Mouse (Mus musculus) urinary bladder, adult 2 months (tissue): ENCODE results near the gene Gm10837. TPM values are rescaled to one million over a fixed set of nuclear protein-coding genes. Genes with fewer than 3 reads are reported as not detected.

Experiments
- DNase-seq: peaks from one replicate; pipeline ENCODE4 v3.0.0; 2022; ENCODE audit warnings: low spot score
- polyA plus RNA-seq: library from polyadenylated mRNA; depleted of rRNA; stranded (reverse); fragments of >200 nt; gene quantifications from 2 replicates; pipeline ENCODE4 v1.2.3, GENCODE M21; 2012

Gene Gm10837
- polyA plus RNA-seq, 1 experiment, result not detected

- DNase-seq, result no peak
Observed at GRCm38 (mm10) chr14:122464763-122465741, 25.3 kb upstream of the Gm10837 start, which contains the start of gene Zic5. Gene Zic5 (minus strand): TSS chr14:122465677.

- no peak for DNase-seq
Observed at GRCm38 (mm10) chr14:122465931-122466490, 24.4 kb upstream of the Gm10837 start.

GRCm38 (mm10) chr14:122466756-122467362 lies 23.5 kb upstream of the Gm10837 start:
- DNase-seq, result no peak

DNA sequence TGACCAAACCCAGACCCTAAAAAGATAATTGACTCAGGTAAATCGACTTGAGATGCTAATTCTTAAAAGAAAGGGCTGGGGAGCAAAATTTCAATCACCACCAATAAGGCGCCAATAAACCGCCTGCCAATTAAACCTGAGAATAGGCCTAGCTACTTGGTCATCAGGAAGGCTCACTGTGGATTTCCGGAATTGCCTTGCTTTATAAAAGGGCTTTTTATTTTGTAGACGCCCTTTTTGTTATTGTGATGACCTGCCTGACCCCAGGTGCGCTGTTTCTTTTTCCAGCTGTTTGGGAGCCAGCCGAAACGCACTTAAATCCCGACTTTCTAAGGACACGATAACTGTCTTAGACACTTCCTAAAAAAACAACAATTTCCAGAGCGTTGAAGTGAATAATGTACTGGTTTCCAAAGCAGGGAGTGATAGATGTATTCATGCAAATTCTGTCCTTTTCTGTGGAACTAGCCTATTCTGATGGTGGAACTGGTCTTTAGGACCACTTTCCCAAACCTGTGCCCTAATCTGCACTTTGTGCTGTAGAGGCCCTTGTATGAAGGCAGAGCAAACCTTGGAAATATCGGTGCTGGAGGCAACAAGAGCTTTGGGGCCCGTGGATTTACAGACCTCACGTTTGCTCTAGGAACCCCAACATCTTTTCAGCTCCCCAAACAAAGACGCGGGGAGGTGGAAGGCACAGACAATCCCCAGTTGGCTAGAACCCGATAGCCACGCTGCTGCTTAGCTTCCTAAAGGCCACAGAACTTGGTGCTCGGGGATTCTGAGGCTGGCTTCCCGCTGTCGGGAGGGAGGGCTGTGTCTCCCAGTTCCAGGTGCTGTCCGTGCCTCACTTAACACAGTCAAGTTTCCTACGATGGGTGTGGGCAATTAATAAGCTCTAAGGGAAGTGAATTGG lies 22.2 kb upstream of the Gm10837 start:
- no peak for DNase-seq

DNA sequence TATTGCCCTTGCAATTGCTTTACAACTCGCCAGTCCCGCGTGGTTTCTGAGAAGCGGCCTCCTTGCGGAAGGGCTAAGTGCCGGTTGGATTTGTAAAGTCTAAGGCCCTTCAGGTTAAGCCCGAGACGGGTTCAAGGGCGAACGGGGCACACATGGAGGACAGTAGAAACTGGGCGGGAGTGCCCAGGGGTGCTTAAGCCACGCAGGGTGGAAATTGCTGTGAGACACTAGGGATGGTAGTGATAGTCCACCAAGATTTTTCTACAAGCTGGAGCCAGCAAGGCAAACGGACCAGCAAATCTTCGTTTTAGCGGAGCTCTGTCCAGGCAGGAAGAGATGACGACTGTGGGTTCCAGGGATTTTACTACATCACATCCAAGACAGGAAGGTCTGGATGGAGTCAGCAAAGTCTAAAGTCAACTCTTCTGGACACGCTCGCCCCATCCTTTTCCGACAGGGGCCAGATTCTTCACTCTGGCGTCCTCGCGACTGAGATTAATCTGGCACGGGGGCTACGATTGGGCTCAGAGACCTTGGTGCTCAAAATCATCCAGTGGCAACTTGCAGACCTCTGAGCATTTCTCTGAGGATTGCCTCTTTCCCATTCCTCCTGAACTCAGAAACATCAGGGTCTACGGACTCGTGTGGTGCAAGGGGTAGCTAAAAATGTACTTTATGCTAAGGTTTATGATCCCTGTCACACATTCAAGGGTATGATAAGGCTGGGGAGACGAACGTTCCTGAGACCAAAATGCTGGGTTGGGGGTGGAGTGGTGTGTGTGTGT lies 21.2 kb upstream of the Gm10837 start:
- DNase-seq, result no peak

GRCm38 (mm10) chr14:122471449-122472085 lies 18.8 kb upstream of the Gm10837 start:
- DNase-seq, result no peak

- DNase-seq, result no peak
Observed at GRCm38 (mm10) chr14:122472161-122472560, 18.2 kb upstream of the Gm10837 start.

- DNase-seq, result no peak
Observed at GRCm38 (mm10) chr14:122472647-122473046, 17.7 kb upstream of the Gm10837 start.

GRCm38 (mm10) chr14:122473211-122473751 lies 17.1 kb upstream of the Gm10837 start:
- no peak for DNase-seq

DNA sequence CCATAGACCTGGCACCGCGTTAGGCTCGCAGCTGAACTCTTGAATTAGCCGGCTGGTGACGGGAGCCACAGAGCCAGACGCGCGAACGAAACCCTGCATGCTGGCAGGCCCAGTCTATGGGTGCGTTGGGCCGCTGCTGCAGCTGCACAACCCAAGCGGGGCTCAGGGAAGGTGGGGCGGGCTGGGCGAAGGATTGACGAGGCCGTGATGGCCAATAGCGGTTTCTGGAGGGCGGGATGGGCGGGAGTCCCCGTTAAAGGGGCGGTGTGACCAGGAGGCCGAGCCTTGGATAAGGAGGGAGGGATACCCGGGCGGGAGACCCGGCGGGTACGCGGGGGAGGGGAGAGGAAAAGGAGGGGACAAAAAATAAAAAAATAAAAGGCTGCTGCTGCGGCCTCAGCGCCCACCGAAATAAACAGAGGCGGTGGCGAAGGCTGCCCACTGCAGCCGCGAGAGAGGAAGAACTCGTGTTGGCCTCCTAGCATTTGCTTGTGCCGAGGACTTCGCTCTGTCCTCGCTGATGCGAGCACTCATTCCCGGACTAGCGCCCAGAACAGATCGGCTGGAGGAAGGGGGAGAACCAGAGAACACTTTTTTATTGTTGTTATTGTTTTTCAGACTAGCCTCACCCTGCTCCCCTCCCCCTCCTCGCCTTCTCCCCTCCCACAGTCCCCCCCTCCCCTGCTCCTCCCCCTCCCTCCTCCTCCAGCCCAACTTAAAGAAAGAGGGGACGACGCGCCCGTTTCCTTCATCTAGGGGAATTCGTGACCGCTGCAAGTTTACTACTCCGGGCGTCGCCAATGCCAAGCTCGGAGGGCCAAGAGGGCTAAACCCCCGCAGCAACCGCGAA lies 16.1 kb upstream of the Gm10837 start:
- no peak for DNase-seq

- DNase-seq, result no peak
Observed at GRCm38 (mm10) chr14:122474891-122475556, 15.4 kb upstream of the Gm10837 start, which contains the start of gene Zic2. Gene Zic2 (plus strand): TSS chr14:122475435.

DNA sequence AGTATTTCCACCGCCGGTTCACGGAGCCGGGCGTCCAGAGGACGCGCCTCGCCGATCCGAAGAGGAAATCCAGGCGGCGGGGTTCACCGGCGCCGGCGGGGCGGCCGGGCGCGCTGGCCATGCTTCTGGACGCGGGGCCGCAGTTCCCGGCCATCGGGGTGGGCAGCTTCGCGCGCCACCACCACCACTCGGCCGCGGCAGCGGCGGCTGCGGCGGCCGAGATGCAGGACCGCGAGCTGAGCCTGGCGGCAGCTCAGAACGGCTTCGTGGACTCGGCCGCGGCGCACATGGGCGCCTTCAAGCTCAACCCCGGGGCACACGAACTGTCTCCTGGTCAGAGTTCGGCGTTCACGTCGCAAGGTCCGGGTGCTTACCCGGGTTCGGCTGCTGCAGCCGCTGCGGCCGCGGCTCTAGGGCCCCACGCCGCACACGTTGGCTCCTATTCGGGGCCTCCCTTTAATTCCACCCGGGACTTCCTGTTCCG lies 14.8 kb upstream of the Gm10837 start:
- DNase-seq, result no peak

DNA sequence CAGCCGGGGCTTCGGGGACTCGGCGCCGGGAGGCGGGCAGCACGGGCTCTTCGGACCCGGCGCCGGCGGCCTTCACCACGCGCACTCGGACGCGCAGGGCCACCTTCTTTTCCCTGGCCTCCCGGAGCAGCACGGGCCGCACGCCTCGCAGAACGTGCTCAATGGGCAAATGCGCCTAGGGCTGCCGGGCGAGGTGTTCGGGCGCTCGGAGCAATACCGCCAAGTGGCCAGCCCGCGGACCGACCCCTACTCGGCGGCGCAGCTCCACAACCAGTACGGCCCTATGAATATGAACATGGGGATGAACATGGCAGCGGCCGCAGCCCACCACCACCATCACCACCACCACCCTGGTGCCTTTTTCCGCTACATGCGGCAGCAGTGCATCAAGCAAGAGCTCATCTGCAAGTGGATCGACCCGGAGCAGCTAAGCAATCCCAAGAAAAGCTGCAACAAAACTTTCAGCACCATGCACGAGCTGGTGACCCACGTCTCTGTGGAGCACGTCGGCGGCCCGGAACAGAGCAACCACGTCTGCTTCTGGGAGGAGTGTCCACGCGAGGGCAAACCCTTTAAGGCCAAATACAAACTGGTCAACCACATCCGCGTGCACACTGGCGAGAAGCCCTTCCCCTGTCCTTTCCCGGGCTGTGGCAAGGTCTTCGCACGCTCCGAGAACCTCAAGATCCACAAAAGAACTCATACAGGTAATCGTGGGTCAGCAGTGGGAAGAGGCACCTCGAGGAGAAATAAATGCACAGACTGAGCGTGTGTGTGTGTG lies 14.2 kb upstream of the Gm10837 start:
- no peak for DNase-seq

DNA sequence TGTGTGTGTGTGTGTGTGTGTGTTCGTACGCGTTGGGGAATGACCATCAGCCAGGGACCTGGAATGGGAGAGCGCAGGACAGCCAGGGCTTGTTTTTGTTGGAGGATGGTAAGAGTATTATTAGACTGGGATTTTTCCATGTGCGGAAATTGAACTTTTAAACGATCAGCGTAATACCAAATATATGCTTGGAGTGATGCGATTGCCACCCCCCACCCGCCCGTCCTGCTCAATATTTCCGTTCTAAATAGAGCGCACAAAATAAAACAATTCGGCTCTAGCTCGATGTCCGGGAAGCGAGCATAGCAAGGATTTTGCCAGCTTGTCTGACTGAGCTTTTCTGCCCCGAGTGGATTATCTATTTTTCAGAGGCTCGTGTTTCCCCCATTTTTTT lies 13.6 kb upstream of the Gm10837 start:
- DNase-seq, result no peak

DNA sequence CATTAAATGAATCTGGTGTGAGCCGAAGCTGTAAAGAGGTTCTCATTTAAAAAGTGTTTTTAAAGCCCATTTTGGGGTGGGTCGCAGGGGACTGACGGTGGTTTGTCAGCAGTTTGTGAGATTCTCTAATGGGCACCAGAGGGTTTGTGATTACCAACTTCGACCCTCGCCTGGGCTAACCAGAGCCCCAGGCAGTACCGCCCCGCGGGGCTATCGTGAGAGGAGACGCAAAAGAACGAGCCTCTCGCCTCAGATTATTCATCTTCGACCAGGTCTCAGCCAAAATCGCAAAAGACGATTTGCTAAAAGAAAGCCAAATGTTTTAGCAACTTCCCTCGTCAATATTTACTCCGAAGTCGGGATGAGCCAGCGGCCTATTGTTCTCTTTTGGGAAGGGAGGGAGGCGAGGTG lies 13.1 kb upstream of the Gm10837 start:
- no peak for DNase-seq

- DNase-seq, result no peak
Observed at GRCm38 (mm10) chr14:122477971-122478573, 12.3 kb upstream of the Gm10837 start.

- DNase-seq, result no peak
Observed at GRCm38 (mm10) chr14:122478574-122479011, 11.8 kb upstream of the Gm10837 start.
